Mouse (Mus musculus) liver, embryonic 13.5 days (tissue): Measurements from ENCODE around the gene Susd2. TPM values are rescaled to one million over a fixed set of nuclear protein-coding genes. Genes with fewer than 3 reads are reported as not detected.

Experiments
- ATAC-seq: fragments of 200-750 bp; cut with Nextera tagmentation; 2 replicates; pipeline ENCODE4 v1.8.0; 2017; ENCODE audit warnings: low read depth, mild to moderate bottlenecking, moderate number of reproducible peaks, moderate library complexity
- DNase-seq: peaks from one replicate; pipeline ENCODE4 v3.0.0; 2022
- H3K27ac ChIP-seq: fragments of 300-500 bp; sonication (generic); 2 replicates; pipeline ENCODE4 v1.5.1; 2015; ENCODE audit warnings: moderate library complexity, mild to moderate bottlenecking, inconsistent platforms
- H3K27me3 ChIP-seq: fragments of 300-500 bp; sonication (generic); 2 replicates; pipeline ENCODE4 v1.6.1; 2015; ENCODE audit warnings: mild to moderate bottlenecking, inconsistent platforms
- H3K36me3 ChIP-seq: fragments of 300-500 bp; sonication (generic); 2 replicates; pipeline ENCODE4 v1.6.1; 2015; ENCODE audit warnings: mild to moderate bottlenecking, inconsistent platforms
- H3K4me1 ChIP-seq: fragments of 300-500 bp; sonication (generic); replicated peaks from 2 replicates; pipeline ENCODE4 v1.6.1; 2015; ENCODE audit warnings: inconsistent platforms
- H3K4me2 ChIP-seq: fragments of 300-500 bp; sonication (generic); 2 replicates; pipeline ENCODE4 v1.6.1; 2015; ENCODE audit warnings: inconsistent platforms, mild to moderate bottlenecking, moderate library complexity
- H3K4me3 ChIP-seq: fragments of 300-500 bp; sonication (generic); replicated peaks from 2 replicates; pipeline ENCODE4 v1.5.1; 2015; ENCODE audit warnings: mild to moderate bottlenecking, inconsistent platforms
- H3K9ac ChIP-seq: fragments of 300-500 bp; sonication (generic); 2 replicates; pipeline ENCODE4 v1.6.1; 2015; ENCODE audit warnings: mild to moderate bottlenecking, inconsistent platforms
- H3K9me3 ChIP-seq: fragments of 300-500 bp; sonication (generic); replicated peaks from 2 replicates; pipeline ENCODE4 v1.6.1; 2016; ENCODE audit warnings: inconsistent platforms
- WGBS: fragments of 180-500 bp; shearing (Covaris S2); methylation state at CpG from one replicate; pipeline ENCODE4 v1.1.7; 2015; ENCODE audit not compliant: insufficient replicate concordance; 5-methylcytosine and 5-hydroxymethylcytosine counted together
- polyA plus RNA-seq: library from polyadenylated mRNA; unstranded; fragments of >200 nt; fragmentation: Nextera tagmentation; extraction: Ambion mirVana; gene quantifications from 2 replicates; pipeline ENCODE4 v1.2.1, GENCODE M21; 2015

Susd2 gene
- polyA plus RNA-seq, 1 experiment from 2014 or later, result 1.0 TPM

- peaks cover 26% of the 10 kb centered on the region for H3K27me3 ChIP-seq
- no peak overlapping the region for H3K9ac ChIP-seq
- no peak overlapping the region for H3K4me2 ChIP-seq
- peaks cover 36% of the 10 kb centered on the region for H3K4me1 ChIP-seq
- ATAC-seq (no peak), DNase-seq (no peak)
- no peak overlapping the region for H3K4me3 ChIP-seq
- 86% methylated on average over 1 of the region's 1 CpGs for WGBS
- no peak overlapping the region for H3K27ac ChIP-seq
- no peaks in the 10 kb centered on the region for H3K9me3 ChIP-seq
- H3K36me3 ChIP-seq, result peaks cover 53% of the 10 kb centered on the region
These were observed 26.1 kb upstream of the Susd2 start for GRCm38 (mm10) chr10:75669936-75670335.

GRCm38 (mm10) chr10:75667911-75668270 is 24.1 kb upstream of the Susd2 start:
- Histone ChIP-seq H3K27me3 (peaks cover 26% of the 10 kb centered on the region), H3K27ac (no peak overlapping the region), H3K4me1 (peaks cover 30% of the 10 kb centered on the region), H3K4me2 (peak overlapping the region; percentile 97), H3K36me3 (peaks cover 59% of the 10 kb centered on the region), H3K9ac (peak overlapping the region; percentile 78), H3K4me3 (peak overlapping the region; percentile 71), H3K9me3 (no peaks in the 10 kb centered on the region)
- 2% methylated on average over 23 of the region's 23 CpGs for WGBS
- peak; percentile 64 for ATAC-seq
- DNase-seq, result peak; percentile 17

- H3K27ac ChIP-seq, result peak overlapping the region; percentile 38
- H3K4me3 ChIP-seq, result peak overlapping the region; percentile 71
- no peaks in the 10 kb centered on the region for H3K9me3 ChIP-seq
- peak; percentile 23 for DNase-seq
- H3K4me2 ChIP-seq, result peak overlapping the region; percentile 97
- peaks cover 27% of the 10 kb centered on the region for H3K4me1 ChIP-seq
- peaks cover 26% of the 10 kb centered on the region for H3K27me3 ChIP-seq
- H3K36me3 ChIP-seq, result peaks cover 59% of the 10 kb centered on the region
- peak overlapping the region; percentile 78 for H3K9ac ChIP-seq
- ATAC-seq, result peak; percentile 70
- WGBS, result 1% methylated on average over 63 of the region's 63 CpGs
These were observed 23.5 kb upstream of the Susd2 start for GRCm38 (mm10) chr10:75667115-75667910.

GRCm38 (mm10) chr10:75666451-75667030 is 22.7 kb upstream of the Susd2 start:
- DNase-seq (no peak), ATAC-seq (no peak)
- 64% methylated on average over 4 of the region's 4 CpGs for WGBS
- Histone ChIP-seq H3K27me3 (peaks cover 26% of the 10 kb centered on the region), H3K4me1 (peaks cover 27% of the 10 kb centered on the region), H3K4me3 (peak overlapping the region; percentile 71), H3K27ac (no peak overlapping the region), H3K36me3 (peaks cover 61% of the 10 kb centered on the region), H3K9ac (peak overlapping the region; percentile 78; the same call in 1 of the 2 replicates), H3K9me3 (no peaks in the 10 kb centered on the region), H3K4me2 (peak overlapping the region; percentile 97)

GRCm38 (mm10) chr10:75664673-75665270 is 21.0 kb upstream of the Susd2 start:
- ATAC-seq (no peak), DNase-seq (no peak)
- Histone ChIP-seq H3K9me3 (no peaks in the 10 kb centered on the region), H3K27me3 (peaks cover 26% of the 10 kb centered on the region), H3K36me3 (peaks cover 60% of the 10 kb centered on the region), H3K9ac (no peak overlapping the region), H3K4me3 (no peak overlapping the region), H3K27ac (no peak overlapping the region), H3K4me1 (peaks cover 27% of the 10 kb centered on the region), H3K4me2 (no peak overlapping the region)
- WGBS, result 85% methylated on average over 6 of the region's 6 CpGs

DNA sequence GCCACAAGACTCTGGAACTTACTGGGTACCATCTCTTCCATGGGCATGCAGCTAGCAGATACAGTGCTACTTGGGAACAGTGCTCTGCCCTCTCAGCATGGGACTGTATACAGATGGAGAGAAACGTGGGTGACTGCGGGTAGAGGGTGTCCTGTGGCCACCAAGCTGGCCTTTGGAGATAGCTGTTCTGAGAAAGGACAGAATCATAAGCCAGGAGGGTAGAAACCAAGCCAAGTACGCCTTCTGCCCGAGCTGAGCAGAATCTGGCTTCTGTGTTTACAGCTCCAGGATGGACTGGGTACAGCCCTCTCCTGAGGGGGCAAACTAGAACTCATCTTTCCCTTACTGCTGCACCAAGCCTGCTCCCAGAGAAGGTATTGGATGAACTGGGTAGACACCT is 18.8 kb upstream of the Susd2 start:
- peaks cover 71% of the 10 kb centered on the region for H3K36me3 ChIP-seq
- no peak overlapping the region for H3K9ac ChIP-seq
- ATAC-seq, result no peak
- H3K4me2 ChIP-seq, result no peak overlapping the region
- DNase-seq, result no peak
- peaks cover 12% of the 10 kb centered on the region for H3K27me3 ChIP-seq
- H3K4me1 ChIP-seq, result peaks cover 16% of the 10 kb centered on the region
- 85% methylated on average over 4 of the region's 4 CpGs for WGBS
- H3K27ac ChIP-seq, result no peak overlapping the region
- no peak overlapping the region for H3K4me3 ChIP-seq
- no peaks in the 10 kb centered on the region for H3K9me3 ChIP-seq

- no peak overlapping the region for H3K27ac ChIP-seq
- H3K27me3 ChIP-seq, result peaks cover 5% of the 10 kb centered on the region; the same call in 1 of the 2 replicates
- no peak for ATAC-seq
- peaks cover 78% of the 10 kb centered on the region for H3K36me3 ChIP-seq
- DNase-seq, result no peak
- no peak overlapping the region for H3K4me3 ChIP-seq
- WGBS, result 85% methylated on average over 3 of the region's 3 CpGs
- H3K9me3 ChIP-seq, result no peaks in the 10 kb centered on the region
- H3K9ac ChIP-seq, result no peak overlapping the region
- no peak overlapping the region for H3K4me2 ChIP-seq
- H3K4me1 ChIP-seq, result peaks cover 9% of the 10 kb centered on the region
These were observed 18.1 kb upstream of the Susd2 start for GRCm38 (mm10) chr10:75661876-75662275.

- Histone ChIP-seq H3K27me3 (no peaks in the 10 kb centered on the region), H3K4me2 (no peak overlapping the region), H3K4me3 (no peak overlapping the region), H3K9me3 (no peaks in the 10 kb centered on the region), H3K4me1 (peaks cover 4% of the 10 kb centered on the region; the same call in 1 of the 2 replicates), H3K9ac (no peak overlapping the region), H3K36me3 (peaks cover 81% of the 10 kb centered on the region), H3K27ac (no peak overlapping the region)
- DNase-seq (no peak), ATAC-seq (no peak)
- WGBS, result 81% methylated on average over 6 of the region's 6 CpGs
These were observed 17.6 kb upstream of the Susd2 start for GRCm38 (mm10) chr10:75661381-75661780.

GRCm38 (mm10) chr10:75657772-75658171 is 14.0 kb upstream of the Susd2 start:
- no peak overlapping the region for H3K9ac ChIP-seq
- DNase-seq (no peak), ATAC-seq (no peak)
- H3K9me3 ChIP-seq, result no peaks in the 10 kb centered on the region
- no peaks in the 10 kb centered on the region for H3K4me1 ChIP-seq
- 96% methylated on average over 7 of the region's 7 CpGs for WGBS
- H3K4me2 ChIP-seq, result no peak overlapping the region
- no peaks in the 10 kb centered on the region for H3K27me3 ChIP-seq
- no peak overlapping the region for H3K4me3 ChIP-seq
- H3K27ac ChIP-seq, result no peak overlapping the region
- H3K36me3 ChIP-seq, result peaks cover 94% of the 10 kb centered on the region

DNA sequence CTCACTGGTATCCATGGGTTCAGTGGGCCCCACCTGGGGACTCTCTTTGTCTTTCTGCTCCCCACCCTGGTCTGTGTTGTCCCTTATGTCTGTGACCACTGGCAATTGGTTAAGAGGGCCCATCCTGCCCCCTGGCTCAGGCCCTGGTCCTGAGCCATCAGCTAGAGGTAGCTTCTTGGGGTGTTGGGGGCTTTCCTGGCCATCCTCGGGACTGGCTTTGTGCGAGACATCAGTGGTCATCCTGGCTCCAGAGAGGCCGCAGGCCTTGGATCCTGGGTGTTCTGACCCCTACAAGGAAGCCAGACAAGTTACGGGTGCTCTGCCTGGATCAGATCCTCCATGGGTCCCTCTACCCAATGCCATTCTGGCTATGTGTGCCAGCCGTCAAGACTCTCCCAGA is 13.4 kb upstream of the Susd2 start:
- H3K9ac ChIP-seq, result no peak overlapping the region
- peaks cover 94% of the 10 kb centered on the region for H3K36me3 ChIP-seq
- 86% methylated on average over 5 of the region's 5 CpGs for WGBS
- H3K9me3 ChIP-seq, result no peaks in the 10 kb centered on the region
- no peak overlapping the region for H3K4me2 ChIP-seq
- no peak for ATAC-seq
- no peak for DNase-seq
- no peak overlapping the region for H3K4me3 ChIP-seq
- no peak overlapping the region for H3K27ac ChIP-seq
- H3K4me1 ChIP-seq, result no peaks in the 10 kb centered on the region
- H3K27me3 ChIP-seq, result no peaks in the 10 kb centered on the region

- DNase-seq (no peak), ATAC-seq (no peak)
- WGBS, result 72% methylated on average over 4 of the region's 4 CpGs
- no peaks in the 10 kb centered on the region for H3K4me1 ChIP-seq
- peaks cover 98% of the 10 kb centered on the region for H3K36me3 ChIP-seq
- H3K27ac ChIP-seq, result no peak overlapping the region
- H3K9me3 ChIP-seq, result no peaks in the 10 kb centered on the region
- H3K4me3 ChIP-seq, result no peak overlapping the region
- H3K9ac ChIP-seq, result no peak overlapping the region
- no peak overlapping the region for H3K4me2 ChIP-seq
- no peaks in the 10 kb centered on the region for H3K27me3 ChIP-seq
These were observed 10.2 kb upstream of the Susd2 start for GRCm38 (mm10) chr10:75654053-75654452.
